Mouse (Mus musculus) embryonic facial prominence, embryonic 12.5 days (tissue): ENCODE results near the gene Klf11. TPM values are rescaled to one million over a fixed set of nuclear protein-coding genes. Genes with fewer than 3 reads are reported as not detected.
A peak's percentile ranks its signal among the peaks of the same experiment; 100 is the strongest.

Experiments used
- ATAC-seq: fragments of 200-750 bp; cut with Nextera tagmentation; 2 replicates; pipeline ENCODE4 v1.8.0; 2017; ENCODE audit not compliant: insufficient number of reproducible peaks, insufficient read depth, low FRiP score, low TSS enrichment
- H3K27ac ChIP-seq: fragments of 300-500 bp; sonication (generic); 2 replicates; pipeline ENCODE4 v1.5.1; 2016; ENCODE audit warnings: mild to moderate bottlenecking
- H3K27me3 ChIP-seq: fragments of 300-500 bp; sonication (generic); 2 replicates; pipeline ENCODE4 v1.6.1; 2016; ENCODE audit warnings: mild to moderate bottlenecking, moderate library complexity
- H3K36me3 ChIP-seq: fragments of 300-500 bp; sonication (generic); 2 replicates; pipeline ENCODE4 v1.6.1; 2016; ENCODE audit warnings: mild to moderate bottlenecking
- H3K4me1 ChIP-seq: fragments of 300-500 bp; sonication (generic); 2 replicates; pipeline ENCODE4 v1.6.1; 2016
- H3K4me2 ChIP-seq: fragments of 300-500 bp; sonication (generic); replicated peaks from 2 replicates; pipeline ENCODE4 v1.6.1; 2016; ENCODE audit warnings: mild to moderate bottlenecking, moderate library complexity
- H3K4me3 ChIP-seq: fragments of 300-500 bp; sonication (generic); 2 replicates; pipeline ENCODE4 v1.5.1; 2016; ENCODE audit warnings: mild to moderate bottlenecking
- H3K9ac ChIP-seq: fragments of 300-500 bp; sonication (generic); 2 replicates; pipeline ENCODE4 v1.6.1; 2016; ENCODE audit warnings: mild to moderate bottlenecking, moderate library complexity
- H3K9me3 ChIP-seq: fragments of 300-500 bp; sonication (generic); 2 replicates; pipeline ENCODE4 v1.6.1; 2016; ENCODE audit warnings: mild to moderate bottlenecking, moderate library complexity
- WGBS: fragments of 180-500 bp; shearing (Covaris S2); methylation state at CpG from one replicate; pipeline ENCODE4 v1.1.7; 2016; 5-methylcytosine and 5-hydroxymethylcytosine counted together
- polyA plus RNA-seq: library from polyadenylated mRNA; unstranded; fragments of >200 nt; fragmentation: Nextera tagmentation; extraction: Ambion mirVana; gene quantifications from 2 replicates; pipeline ENCODE4 v1.2.1, GENCODE M21; 2016

Gene Klf11
- polyA plus RNA-seq, 1 experiment from 2014 or later: 13.8 TPM

GRCm38 (mm10) chr12:24656436-24656835 is 5.4 kb downstream of the Klf11 start:
- H3K4me2 ChIP-seq: 0 out of 2 replicates have a peak overlapping the region, but pooled peaks have one; percentile 5
- H3K27ac ChIP-seq: no peak overlapping the region
- peaks cover 30% of the 10 kb centered on the region for H3K36me3 ChIP-seq
- no peak overlapping the region for H3K4me3 ChIP-seq
- no peaks in the 10 kb centered on the region for H3K9me3 ChIP-seq
- H3K9ac ChIP-seq: no peak overlapping the region
- no peak for ATAC-seq
- H3K4me1 ChIP-seq: peaks cover 12% of the 10 kb centered on the region
- 65% methylated on average over 3 of the region's 3 CpGs for WGBS
- no peaks in the 10 kb centered on the region for H3K27me3 ChIP-seq

GRCm38 (mm10) chr12:24658998-24659397 is 7.9 kb downstream of the Klf11 start:
- Histone ChIP-seq H3K9me3 (no peaks in the 10 kb centered on the region), H3K4me3 (no peak overlapping the region), H3K4me2 (no peak overlapping the region), H3K4me1 (no peaks in the 10 kb centered on the region), H3K27ac (no peak overlapping the region), H3K9ac (no peak overlapping the region), H3K36me3 (peaks cover 33% of the 10 kb centered on the region), H3K27me3 (no peaks in the 10 kb centered on the region)
- WGBS: 87% methylated on average over 4 of the region's 4 CpGs
- ATAC-seq: no peak

GRCm38 (mm10) chr12:24659923-24660322 is 8.8 kb downstream of the Klf11 start:
- Histone ChIP-seq H3K36me3 (peaks cover 24% of the 10 kb centered on the region), H3K9ac (no peak overlapping the region), H3K4me3 (no peak overlapping the region), H3K4me2 (no peak overlapping the region), H3K4me1 (no peaks in the 10 kb centered on the region), H3K27me3 (no peaks in the 10 kb centered on the region), H3K9me3 (no peaks in the 10 kb centered on the region), H3K27ac (no peak overlapping the region)
- no peak for ATAC-seq
- 91% methylated on average over 9 of the region's 9 CpGs for WGBS

- peaks cover 12% of the 10 kb centered on the region for H3K36me3 ChIP-seq
- H3K27me3 ChIP-seq: no peaks in the 10 kb centered on the region
- no peak overlapping the region for H3K27ac ChIP-seq
- H3K9me3 ChIP-seq: no peaks in the 10 kb centered on the region
- H3K4me2 ChIP-seq: no peak overlapping the region
- H3K9ac ChIP-seq: no peak overlapping the region
- no peak for ATAC-seq
- WGBS: 78% methylated on average over 4 of the region's 4 CpGs
- H3K4me1 ChIP-seq: no peaks in the 10 kb centered on the region
- H3K4me3 ChIP-seq: no peak overlapping the region
Observed at GRCm38 (mm10) chr12:24661100-24661499, 10.0 kb downstream of the Klf11 start.

GRCm38 (mm10) chr12:24662131-24662530 is 11.1 kb downstream of the Klf11 start:
- Histone ChIP-seq H3K4me3 (no peak overlapping the region), H3K36me3 (peaks cover 11% of the 10 kb centered on the region; the same call in 1 of the 2 replicates), H3K9ac (no peak overlapping the region), H3K27me3 (no peaks in the 10 kb centered on the region), H3K9me3 (no peaks in the 10 kb centered on the region), H3K4me1 (no peaks in the 10 kb centered on the region), H3K27ac (no peak overlapping the region), H3K4me2 (no peak overlapping the region)
- 87% methylated on average over 5 of the region's 5 CpGs for WGBS
- ATAC-seq: no peak

GRCm38 (mm10) chr12:24680096-24680491 is 29.0 kb downstream of the Klf11 start:
- Histone ChIP-seq H3K9ac (peak overlapping the region; percentile 70; the same call in 1 of the 2 replicates), H3K9me3 (no peaks in the 10 kb centered on the region), H3K4me1 (peaks cover 19% of the 10 kb centered on the region), H3K27me3 (peaks cover 34% of the 10 kb centered on the region), H3K4me2 (peak overlapping the region; percentile 96), H3K4me3 (peak overlapping the region; percentile 63), H3K36me3 (no peaks in the 10 kb centered on the region), H3K27ac (no peak overlapping the region)
- no peak for ATAC-seq
- 14% methylated on average over 9 of the region's 9 CpGs for WGBS

- Histone ChIP-seq H3K27ac (no peak overlapping the region), H3K4me1 (peaks cover 19% of the 10 kb centered on the region), H3K36me3 (no peaks in the 10 kb centered on the region), H3K27me3 (peaks cover 34% of the 10 kb centered on the region), H3K4me3 (peak overlapping the region; percentile 63), H3K4me2 (peak overlapping the region; percentile 96), H3K9me3 (no peaks in the 10 kb centered on the region), H3K9ac (peak overlapping the region; percentile 70)
- ATAC-seq: peak; percentile 36; the same call in 1 of the 2 replicates
- WGBS: 1% methylated on average over 53 of the region's 61 CpGs
Observed at GRCm38 (mm10) chr12:24680492-24681285, 29.6 kb downstream of the Klf11 start.

- Histone ChIP-seq H3K4me1 (peaks cover 19% of the 10 kb centered on the region), H3K27me3 (peaks cover 34% of the 10 kb centered on the region), H3K9ac (peak within 1 kb of the TSS; percentile 70), H3K4me2 (peak within 1 kb of the TSS; percentile 96), H3K9me3 (no peaks in the 10 kb centered on the region), H3K36me3 (no peaks in the 10 kb centered on the region), H3K27ac (no peak within 1 kb of the TSS), H3K4me3 (peak within 1 kb of the TSS; percentile 63)
- peak; percentile 29 for ATAC-seq
- 6% methylated on average over 20 of the region's 20 CpGs for whole genome bisulfite sequencing
Observed at GRCm38 (mm10) chr12:24681286-24682023, 30.4 kb downstream of the Klf11 start, which contains the start of gene Cys1. Cys1 (minus strand) TSS chr12:24681813.

- Histone ChIP-seq H3K4me2 (no peak overlapping the region), H3K4me3 (no peak overlapping the region), H3K9me3 (no peaks in the 10 kb centered on the region), H3K9ac (no peak overlapping the region), H3K27ac (no peak overlapping the region), H3K36me3 (no peaks in the 10 kb centered on the region), H3K27me3 (peaks cover 34% of the 10 kb centered on the region), H3K4me1 (peaks cover 19% of the 10 kb centered on the region)
- no peak for ATAC-seq
- WGBS: 44% methylated on average over 8 of the region's 8 CpGs
Observed at GRCm38 (mm10) chr12:24682563-24682962, 31.5 kb downstream of the Klf11 start.

- Histone ChIP-seq H3K36me3 (no peaks in the 10 kb centered on the region), H3K9ac (no peak overlapping the region), H3K4me2 (no peak overlapping the region), H3K4me1 (peaks cover 19% of the 10 kb centered on the region), H3K27me3 (peaks cover 34% of the 10 kb centered on the region), H3K9me3 (no peaks in the 10 kb centered on the region), H3K4me3 (no peak overlapping the region), H3K27ac (no peak overlapping the region)
- 70% methylated on average over 7 of the region's 7 CpGs for WGBS
- no peak for ATAC-seq
Observed at GRCm38 (mm10) chr12:24683461-24683860, 32.4 kb downstream of the Klf11 start.

- Histone ChIP-seq H3K4me1 (peaks cover 8% of the 10 kb centered on the region), H3K4me3 (no peak overlapping the region), H3K9me3 (no peaks in the 10 kb centered on the region), H3K27me3 (peaks cover 22% of the 10 kb centered on the region), H3K9ac (no peak overlapping the region), H3K27ac (no peak overlapping the region), H3K4me2 (no peak overlapping the region), H3K36me3 (no peaks in the 10 kb centered on the region)
- WGBS: 77% methylated on average over 6 of the region's 6 CpGs
- no peak for ATAC-seq
Observed at GRCm38 (mm10) chr12:24686038-24686695, 35.1 kb downstream of the Klf11 start.
